ENCODE assay signal across 1 mouse cellular context in genomic region chr1:184853339-184853738, GRCm38 (mm10).
TF ChIP-seq lines count a peak whose summit lies in the region.

No protein-coding gene starts in this region.

TF ChIP-seq in CH12.LX, 34 proteins besides CTCF, POLR2A, EP300 and RAD21:
- TF ChIP-seq JUN (IDR thresholded peaks at IDR 0.05; ENCODE audit: insufficient read depth, low read depth, low read length), result no peak
- TF ChIP-seq SMC3 (IDR thresholded peaks at IDR 0.05; ENCODE audit: low read depth, low read length), result peak; percentile 70
- TF ChIP-seq TCF12 (IDR thresholded peaks at IDR 0.05; ENCODE audit: low read depth, low read length), result no peak
- no peak for TF ChIP-seq SIN3A (IDR thresholded peaks at IDR 0.05; ENCODE audit: low read length)
- TF ChIP-seq ETS1 (conservative IDR thresholded peaks at IDR 0.05; ENCODE audit: low read depth, low read length), result no peak
- TF ChIP-seq ZMIZ1 (IDR thresholded peaks at IDR 0.05; ENCODE audit: low read depth, low read length), result no peak
- no peak for TF ChIP-seq MAX (IDR thresholded peaks at IDR 0.05; ENCODE audit: low read length)
- no peak for TF ChIP-seq RCOR1 (conservative IDR thresholded peaks at IDR 0.05; ENCODE audit: low read depth, low read length)
- TF ChIP-seq MAZ (IDR thresholded peaks at IDR 0.05; ENCODE audit: low read depth, low read length), result peak; percentile 67; the same call in 1 of the 2 replicates
- TF ChIP-seq USF1 (IDR thresholded peaks at IDR 0.05; ENCODE audit: low read depth, low read length), result no peak
- TF ChIP-seq CHD1 (IDR thresholded peaks at IDR 0.05; ENCODE audit: low read depth, low read length), result no peak
- no peak for TF ChIP-seq HCFC1 (IDR thresholded peaks at IDR 0.05; ENCODE audit: low read depth, low read length)
- TF ChIP-seq ZKSCAN1 (IDR thresholded peaks at IDR 0.05; ENCODE audit: borderline replicate concordance, low read depth, low read length), result no peak
- no peak for TF ChIP-seq NRF1 (IDR thresholded peaks at IDR 0.05; ENCODE audit: low read depth, low read length)
- TF ChIP-seq MEF2A (IDR thresholded peaks at IDR 0.05; ENCODE audit: borderline replicate concordance, low read depth, low read length), result no peak
- no peak for TF ChIP-seq ZNF384 (IDR thresholded peaks at IDR 0.05; ENCODE audit: low read depth, low read length)
- TF ChIP-seq UBTF (IDR thresholded peaks at IDR 0.05; ENCODE audit: low read depth, low read length), result no peak
